Mouse (Mus musculus): ENCODE results near the gene Dcaf11. TPM values are rescaled to one million over a fixed set of nuclear protein-coding genes. Genes with fewer than 3 reads are reported as not detected.
A peak's percentile ranks its signal among the peaks of the same experiment; 100 is the strongest.

Gene Dcaf11
- total RNA-seq, 2 experiments from 2014 or later, result 102 to 123 TPM

- no peak for DNase-seq
- intact Hi-C loops (cut with DNase I), result no loop called here
These were observed 8.0 kb upstream of the Dcaf11 start for GRCm38 (mm10) chr14:55551794-55552193.

GRCm38 (mm10) chr14:55554635-55555034 lies 5.2 kb upstream of the Dcaf11 start:
- intact Hi-C loops (cut with DNase I), result no loop called here
- DNase-seq, result no peak

GRCm38 (mm10) chr14:55555788-55556187 lies 4.0 kb upstream of the Dcaf11 start:
- intact Hi-C loops (cut with DNase I), result no loop called here
- no peak for DNase-seq

GRCm38 (mm10) chr14:55557003-55557402 lies 2.8 kb upstream of the Dcaf11 start:
- peak; percentile 54 to 65 for DNase-seq
- intact Hi-C loops (cut with DNase I), result loop anchor here (1.0 kb wide), 1 partner anchor 60 kb away; no protein-coding TSS in a partner anchor

- intact Hi-C loops (cut with DNase I), result loop anchor here (1.0 kb wide), 1 partner anchor 60 kb away; no protein-coding TSS in a partner anchor
- DNase-seq, result no peak
These were observed 2.2 kb upstream of the Dcaf11 start for GRCm38 (mm10) chr14:55557587-55557986.

- intact Hi-C loops (cut with DNase I), result no loop called here
- DNase-seq, result no peak
These were observed 912 bp upstream of the Dcaf11 start for GRCm38 (mm10) chr14:55558740-55559448.

- intact Hi-C loops (cut with DNase I), result loop anchor here (5.0 kb wide), 1 partner anchor 42 kb away; the partner anchor contains the start of gene Irf9
These were observed 632 bp downstream of the Dcaf11 start, which contains the start of gene A730061H03Rik for GRCm38 (mm10) chr14:55560202-55561073. A730061H03Rik (minus strand) TSS chr14:55560406.

GRCm38 (mm10) chr14:55561860-55562259 lies 2.1 kb downstream of the Dcaf11 start:
- intact Hi-C loops (cut with DNase I), result loop anchor here (2.0 to 5.0 kb wide), 2 partner anchors 15 to 40 kb away; partner anchors contain the start of gene Irf9
- DNase-seq, result no peak

More at GRCm38 (mm10) chr14:55560202-55561073, 632 bp downstream of the Dcaf11 start, which contains the start of gene A730061H03Rik:
- DNase-seq, result peak; percentile 97 to 98

GRCm38 (mm10) chr14:55563249-55563648 lies 3.4 kb downstream of the Dcaf11 start:
- no peak for DNase-seq
- intact Hi-C loops (cut with DNase I), result loop anchor here (2.0 to 5.0 kb wide), 2 partner anchors 14 to 39 kb away; partner anchors contain the start of gene Irf9

GRCm38 (mm10) chr14:55565748-55566147 lies 5.9 kb downstream of the Dcaf11 start:
- intact Hi-C loops (cut with DNase I), result no loop called here
- DNase-seq, result no peak

- DNase-seq, result no peak
- intact Hi-C loops (cut with DNase I), result no loop called here
These were observed 7.7 kb downstream of the Dcaf11 start for GRCm38 (mm10) chr14:55567496-55567895.

- no peak for DNase-seq
- intact Hi-C loops (cut with DNase I), result no loop called here
These were observed 10.8 kb downstream of the Dcaf11 start for GRCm38 (mm10) chr14:55570588-55570987.

- no peak for DNase-seq
- intact Hi-C loops (cut with DNase I), result no loop called here
These were observed 12.0 kb downstream of the Dcaf11 start for GRCm38 (mm10) chr14:55571760-55572159.

- intact Hi-C loops (cut with DNase I), result no loop called here
- peak; percentile 39 to 57 for DNase-seq
These were observed 15.5 kb downstream of the Dcaf11 start, which contains the start of gene Fitm1 for GRCm38 (mm10) chr14:55575302-55575701. Fitm1 (plus strand) TSS chr14:55575617.

- intact Hi-C loops (cut with DNase I), result loop anchor here (2.0 kb wide), 1 partner anchor 13 kb away; no protein-coding TSS in a partner anchor
- DNase-seq, result peak in 1 of 2 experiments; percentile 34
These were observed 15.9 kb downstream of the Dcaf11 start for GRCm38 (mm10) chr14:55575711-55576110.

- intact Hi-C loops (cut with DNase I), result loop anchor here (2.0 kb wide), 1 partner anchor 14 kb away; no protein-coding TSS in a partner anchor
- DNase-seq, result peak in 1 of 2 experiments; percentile 51
These were observed 16.6 kb downstream of the Dcaf11 start for GRCm38 (mm10) chr14:55576376-55576775.

GRCm38 (mm10) chr14:55577871-55578667 lies 18.3 kb downstream of the Dcaf11 start, which contains the start of gene Psme1:
Psme1 (plus strand) TSS chr14:55578123.
- peak; percentile 69 to 73 for DNase-seq
- intact Hi-C loops (cut with DNase I), result loop anchor here (2.0 kb wide), 1 partner anchor 15 kb away; no protein-coding TSS in a partner anchor

- DNase-seq, result peak in 1 of 2 experiments; percentile 39
- intact Hi-C loops (cut with DNase I), result no loop called here
These were observed 19.0 kb downstream of the Dcaf11 start for GRCm38 (mm10) chr14:55578668-55579269.
